Mouse (Mus musculus): ENCODE measurements around the gene Tmem199.

Gene Tmem199

DNA sequence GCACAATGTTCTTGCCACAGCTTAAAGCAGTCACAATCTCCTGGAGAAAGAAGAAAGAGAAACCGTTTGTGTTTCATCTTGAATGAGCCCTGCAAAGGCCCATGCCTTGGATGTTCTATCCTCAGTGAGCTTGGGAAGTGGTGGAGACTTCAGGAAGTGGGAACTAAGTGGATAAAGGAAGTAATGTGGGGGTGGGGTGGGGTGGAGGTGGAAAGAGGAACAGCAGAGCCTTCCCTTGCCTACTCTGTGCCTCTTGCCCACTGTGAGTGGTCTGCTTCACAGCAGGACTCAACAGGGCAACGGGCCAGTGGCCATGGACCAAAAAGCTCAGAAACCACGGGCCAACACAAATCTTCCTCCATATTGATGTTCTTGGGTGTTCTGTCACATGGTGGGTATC is 36.7 kb downstream of the Tmem199 start:
- no peak for DNase-seq (ENCODE audit: low spot score)

DNA sequence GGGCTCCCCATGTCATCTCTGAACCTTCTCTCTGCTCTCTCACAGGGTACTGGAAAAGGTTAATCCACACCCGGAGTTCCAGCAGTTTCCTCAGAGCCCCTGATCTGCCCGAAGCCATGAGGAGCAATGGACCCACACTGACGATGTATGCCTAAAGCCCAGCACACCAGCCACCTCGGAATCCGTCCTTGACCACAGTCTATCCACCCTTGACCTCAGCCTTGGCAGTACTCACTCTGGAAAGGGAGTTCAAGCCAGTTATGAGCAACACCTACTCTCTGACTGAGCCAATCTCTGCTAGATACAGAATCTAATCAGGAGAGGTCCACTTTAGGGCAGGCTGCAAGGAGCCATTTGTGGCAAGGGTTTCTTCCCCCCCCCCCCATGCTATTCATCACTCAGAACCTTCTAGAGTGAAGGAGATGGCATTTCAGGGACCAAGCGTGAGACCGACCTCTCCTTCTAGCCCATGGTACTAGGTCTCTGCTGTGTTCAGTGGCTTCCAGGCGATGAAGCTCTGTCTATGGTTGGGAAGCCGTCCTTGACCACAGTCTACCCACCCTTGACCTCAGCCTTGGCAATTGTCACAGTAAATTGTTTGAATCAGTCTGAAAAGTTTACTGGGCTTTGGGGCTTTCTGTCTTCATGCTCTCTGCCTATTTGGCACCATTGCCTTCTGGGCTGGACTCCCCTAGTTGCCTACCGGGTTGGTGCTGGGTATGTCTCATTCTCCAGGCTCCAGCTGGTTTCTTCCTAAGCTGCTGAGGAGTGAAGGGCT is 40.5 kb downstream of the Tmem199 start:
- no peak for DNase-seq (ENCODE audit: low spot score)

DNA sequence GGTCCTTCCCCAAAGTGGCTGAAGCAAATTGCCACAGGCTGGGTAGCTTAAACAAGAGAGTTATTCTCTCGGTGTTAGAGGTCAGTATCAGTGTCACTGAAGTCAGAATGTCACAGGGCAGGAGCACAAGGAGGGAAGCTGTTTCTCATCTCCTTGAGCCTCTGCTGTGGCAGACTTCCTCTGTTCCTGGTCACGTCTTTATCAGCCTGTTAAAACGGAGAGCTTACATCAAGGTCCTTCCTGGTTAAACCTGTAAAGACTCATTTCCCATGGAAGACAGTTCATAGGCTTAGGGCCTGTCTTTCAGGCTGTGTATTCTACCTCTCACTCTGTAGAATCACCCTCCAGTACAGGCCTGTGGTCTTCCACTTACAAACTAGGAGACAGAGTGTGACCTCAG is 44.0 kb downstream of the Tmem199 start:
- DNase-seq (ENCODE audit: low spot score) = no peak

DNA sequence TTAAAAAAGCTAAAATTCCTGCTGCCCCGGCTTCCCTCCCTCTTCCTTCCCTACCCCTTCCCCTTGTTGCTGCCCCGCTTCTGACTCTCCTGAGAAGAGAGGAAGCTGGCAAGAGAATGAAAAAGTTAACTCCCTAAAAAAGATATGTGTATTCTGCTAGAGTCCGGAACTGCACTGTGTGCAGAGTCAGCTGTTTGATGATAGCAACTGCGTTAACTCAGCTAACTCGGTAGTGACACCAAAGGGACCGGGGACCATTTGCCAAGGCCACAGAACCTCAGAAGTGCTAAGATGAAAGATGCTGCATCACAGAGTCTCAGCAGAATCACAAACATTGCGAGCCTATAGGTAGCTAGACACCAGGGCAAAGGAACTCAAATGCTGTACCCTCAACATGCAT is 44.5 kb downstream of the Tmem199 start:
- DNase-seq (ENCODE audit: low spot score) = no peak

DNA sequence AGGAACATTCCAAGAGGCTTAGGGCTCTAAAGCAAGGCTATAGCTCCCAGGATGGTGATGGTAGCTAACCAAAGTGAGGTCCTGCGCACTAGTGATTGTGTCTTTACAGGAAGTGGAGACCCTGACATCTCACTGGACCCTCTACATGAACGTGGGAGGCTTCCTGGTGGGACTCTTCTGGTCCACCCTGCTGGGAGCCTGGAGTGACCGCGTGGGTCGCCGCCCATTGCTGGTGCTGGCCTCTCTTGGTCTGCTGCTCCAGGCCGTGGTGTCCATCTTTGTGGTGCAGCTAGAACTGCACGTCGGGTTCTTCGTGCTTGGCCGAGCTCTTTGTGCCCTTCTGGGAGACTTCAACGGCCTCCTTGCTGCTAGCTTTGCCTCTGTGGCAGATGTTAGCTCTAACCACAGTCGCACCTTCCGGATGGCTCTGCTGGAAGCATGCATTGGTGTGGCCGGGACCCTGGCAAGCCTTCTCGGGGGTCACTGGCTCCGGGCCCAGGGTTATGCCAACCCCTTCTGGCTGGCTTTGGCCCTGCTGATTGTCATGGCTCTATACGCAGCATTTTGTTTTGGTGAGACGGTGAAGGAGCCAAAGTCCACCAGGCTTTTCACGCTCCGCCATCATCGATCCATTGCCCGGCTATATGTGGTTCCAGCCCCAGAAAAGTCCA is 45.6 kb downstream of the Tmem199 start:
- no peak for DNase-seq (ENCODE audit: low spot score)

DNA sequence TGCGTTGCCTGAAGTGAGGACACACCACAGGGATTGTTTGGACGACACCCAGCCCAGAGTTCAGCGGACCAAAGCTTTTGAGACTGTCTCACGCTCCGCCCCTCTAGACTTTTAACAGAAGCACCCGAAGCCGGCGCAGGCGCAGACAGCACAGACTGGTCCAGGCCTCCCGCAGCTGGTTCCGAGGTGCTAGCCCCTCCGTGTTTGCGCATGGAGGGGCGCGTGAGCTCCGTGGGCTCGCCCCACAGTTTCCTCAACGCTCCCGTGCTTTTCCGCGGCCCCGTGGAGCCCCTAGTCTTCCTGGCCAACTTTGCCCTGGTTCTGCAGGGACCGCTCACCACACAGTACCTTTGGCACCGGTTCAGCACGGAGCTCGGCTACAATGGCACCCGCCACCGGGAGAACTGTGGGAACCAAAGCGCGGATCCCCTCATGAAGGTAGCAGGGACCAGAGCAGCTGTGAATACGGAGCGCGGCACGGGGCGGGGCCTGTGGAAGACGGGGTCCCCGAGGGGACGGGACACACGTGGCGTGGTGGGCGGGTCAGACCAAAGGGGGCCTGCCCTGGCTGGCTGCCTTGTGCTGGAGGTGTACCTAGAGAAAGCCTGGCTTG is 46.3 kb downstream of the Tmem199 start, which contains the start of gene Slc46a1:
Gene Slc46a1, plus strand, starts transcription at position 130 of the 613 bp plus-strand sequence.
- DNase-seq (ENCODE audit: low spot score) = peak; percentile 86

DNA sequence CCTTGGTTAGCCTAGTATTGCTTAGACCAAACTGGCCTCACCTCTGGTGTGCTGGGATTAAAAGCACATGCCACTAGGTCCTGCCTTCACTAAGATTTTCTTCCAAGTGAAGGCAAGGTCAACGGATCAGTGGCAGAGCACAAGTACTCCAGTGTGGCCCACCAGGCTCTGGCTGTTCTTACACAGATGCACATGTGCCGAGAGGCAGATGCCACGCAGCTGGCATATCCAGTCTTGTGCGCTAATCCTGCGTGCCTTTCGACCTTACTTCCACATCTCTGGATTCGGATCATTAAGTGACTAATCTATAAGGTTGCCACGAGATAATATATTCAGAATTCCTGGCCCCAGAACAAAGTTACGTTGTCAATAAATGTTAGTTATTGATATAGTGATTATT is 46.9 kb downstream of the Tmem199 start:
- DNase-seq (ENCODE audit: low spot score) = no peak

DNA sequence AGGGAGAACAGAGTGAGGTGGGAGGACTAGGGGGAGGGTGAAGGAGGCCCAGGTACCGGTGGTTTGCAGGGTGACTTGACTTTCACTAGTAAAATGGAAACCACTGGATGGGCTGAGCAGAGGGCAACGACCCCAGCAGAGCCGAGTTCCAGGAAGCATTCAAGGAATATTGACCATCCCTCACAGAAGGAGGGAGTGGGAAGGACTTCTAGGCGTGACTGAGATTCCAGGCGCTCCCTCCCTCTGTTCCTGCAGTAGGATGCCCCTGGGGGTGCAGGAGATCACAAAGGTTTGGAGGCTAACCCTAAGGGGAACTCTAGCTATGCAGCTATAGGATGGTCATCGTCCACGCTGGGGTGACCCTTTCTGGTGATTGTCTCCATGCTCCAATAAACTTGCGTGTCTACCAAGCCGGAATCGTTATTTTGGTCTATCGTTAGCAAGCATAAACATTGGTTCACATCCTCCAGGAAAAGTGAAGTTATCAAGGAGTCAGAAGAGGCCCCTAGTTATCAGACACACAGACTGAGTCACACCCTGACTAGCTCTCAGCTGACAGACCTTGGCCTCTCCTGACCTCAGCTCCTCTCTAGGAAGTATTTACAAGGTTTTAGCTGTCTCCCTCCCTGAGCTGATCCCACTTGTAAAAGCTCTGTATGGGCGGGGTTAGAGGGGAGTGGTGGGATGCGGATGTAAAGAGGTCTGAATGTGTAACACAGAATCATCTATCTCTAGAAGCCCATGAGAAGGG is 48.5 kb downstream of the Tmem199 start:
- DNase-seq (ENCODE audit: low spot score) = no peak

GRCm38 (mm10) chr11:78462669-78463068 is 49.3 kb downstream of the Tmem199 start:
- no peak for DNase-seq (ENCODE audit: low spot score)

GRCm38 (mm10) chr11:78461894-78462293 is 50.1 kb downstream of the Tmem199 start:
- no peak for DNase-seq (ENCODE audit: low spot score)

DNA sequence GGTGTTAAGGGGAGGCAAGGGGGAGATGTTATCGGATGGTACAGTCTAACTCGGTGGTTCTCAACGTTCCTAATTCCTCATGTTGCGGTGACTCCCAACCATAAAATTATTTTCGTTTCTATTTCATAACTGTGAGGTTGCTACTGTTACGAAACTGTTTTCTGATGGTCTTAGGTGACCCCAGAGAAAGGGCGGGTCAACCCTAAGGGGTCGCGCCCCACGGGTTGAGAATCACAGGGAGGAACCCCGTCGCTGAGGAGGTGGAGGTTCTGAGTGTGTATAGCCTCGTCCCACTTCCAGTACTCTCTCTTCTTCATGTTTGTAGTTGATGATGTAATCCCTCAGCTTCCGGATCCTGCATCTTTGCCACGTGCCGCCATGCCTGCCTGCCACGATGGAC is 53.2 kb downstream of the Tmem199 start:
- DNase-seq (ENCODE audit: low spot score) = no peak
